Mouse (Mus musculus) liver, embryonic 12.5 days (tissue): ENCODE data around the gene Pgm2. TPM values are rescaled to one million over a fixed set of nuclear protein-coding genes. Genes with fewer than 3 reads are reported as not detected.

Source experiments
- ATAC-seq: fragments of 200-750 bp; cut with Nextera tagmentation; 2 replicates; pipeline ENCODE4 v1.8.0; 2017; ENCODE audit warnings: moderate number of reproducible peaks, mild to moderate bottlenecking, moderate library complexity
- H3K27ac ChIP-seq: fragments of 300-500 bp; sonication (generic); 2 replicates; pipeline ENCODE4 v1.5.1; 2016; ENCODE audit warnings: mild to moderate bottlenecking
- H3K27me3 ChIP-seq: fragments of 300-500 bp; sonication (generic); replicated peaks from 2 replicates; pipeline ENCODE4 v1.6.1; 2016; ENCODE audit warnings: mild to moderate bottlenecking, moderate library complexity
- H3K36me3 ChIP-seq: fragments of 300-500 bp; sonication (generic); 2 replicates; pipeline ENCODE4 v1.6.1; 2016; ENCODE audit warnings: mild to moderate bottlenecking, moderate library complexity
- H3K4me1 ChIP-seq: fragments of 300-500 bp; sonication (generic); 2 replicates; pipeline ENCODE4 v1.6.1; 2016
- H3K4me2 ChIP-seq: fragments of 300-500 bp; sonication (generic); 2 replicates; pipeline ENCODE4 v1.6.1; 2016; ENCODE audit warnings: mild to moderate bottlenecking, moderate library complexity
- H3K4me3 ChIP-seq: fragments of 300-500 bp; sonication (generic); 2 replicates; pipeline ENCODE4 v1.5.1; 2016; ENCODE audit warnings: mild to moderate bottlenecking, moderate library complexity
- H3K9ac ChIP-seq: fragments of 300-500 bp; sonication (generic); 2 replicates; pipeline ENCODE4 v1.6.1; 2016; ENCODE audit warnings: mild to moderate bottlenecking, moderate library complexity
- H3K9me3 ChIP-seq: fragments of 300-500 bp; sonication (generic); replicated peaks from 2 replicates; pipeline ENCODE4 v1.6.1; 2016; ENCODE audit warnings: mild to moderate bottlenecking, moderate library complexity
- WGBS: fragments of 180-500 bp; shearing (Covaris S2); methylation state at CpG from one replicate; pipeline ENCODE4 v1.1.7; 2016; ENCODE audit not compliant: insufficient replicate concordance; 5-methylcytosine and 5-hydroxymethylcytosine counted together
- polyA plus RNA-seq: library from polyadenylated mRNA; unstranded; fragments of >200 nt; fragmentation: Nextera tagmentation; extraction: Ambion mirVana; gene quantifications from 2 replicates; pipeline ENCODE4 v1.2.1, GENCODE M21; 2016

The Pgm2 gene
- polyA plus RNA-seq, 1 experiment from 2014 or later: 32.3 TPM

DNA sequence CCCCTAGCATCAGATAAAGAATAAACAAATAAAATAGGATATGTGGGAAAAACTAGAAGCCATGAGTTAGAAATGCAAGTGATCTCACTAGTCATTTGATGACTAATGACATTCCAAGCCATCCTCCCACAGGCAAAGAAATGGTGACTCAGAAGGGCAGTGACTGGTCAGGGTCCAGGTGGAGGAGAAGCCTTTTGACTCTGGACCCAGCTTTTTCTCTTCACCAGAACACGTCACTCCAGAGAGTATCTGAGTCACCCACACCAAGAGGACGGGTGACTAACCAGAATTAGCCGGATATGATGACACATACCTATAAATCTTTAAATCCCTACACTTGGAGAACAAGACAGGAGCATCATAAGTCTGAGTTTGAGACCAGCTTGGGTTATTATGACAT, 19.6 kb downstream of the Pgm2 start:
- no peaks in the 10 kb centered on the region for H3K4me1 ChIP-seq
- H3K9me3 ChIP-seq: 0 out of 2 replicates have a peak, but pooled peaks cover 12% of the 10 kb centered on the region
- H3K36me3 ChIP-seq: peaks cover 96% of the 10 kb centered on the region
- no peak overlapping the region for H3K9ac ChIP-seq
- H3K4me2 ChIP-seq: no peak overlapping the region
- H3K4me3 ChIP-seq: no peak overlapping the region
- no peak for ATAC-seq
- no peak overlapping the region for H3K27ac ChIP-seq
- no peaks in the 10 kb centered on the region for H3K27me3 ChIP-seq
- WGBS: 87% methylated on average over 3 of the region's 3 CpGs

DNA sequence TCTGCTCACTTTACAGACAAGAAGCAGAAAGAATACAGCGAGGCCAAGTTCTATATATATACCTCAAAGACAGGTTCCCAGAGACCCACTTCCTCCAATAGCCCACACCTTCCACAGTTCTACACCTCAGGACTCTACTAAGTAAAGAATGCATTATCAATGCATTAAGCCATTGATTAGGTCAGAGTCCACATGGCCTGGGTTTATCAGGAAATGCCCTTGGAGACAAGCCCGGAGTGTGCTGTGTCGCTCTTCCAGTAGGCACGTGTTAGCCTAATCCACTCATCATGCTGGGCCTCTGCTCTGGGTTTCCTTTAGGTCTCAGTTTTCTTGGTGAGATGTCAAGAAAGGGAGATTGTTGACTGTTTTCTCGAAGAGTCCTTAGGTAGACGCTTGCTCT, 21.5 kb downstream of the Pgm2 start:
- Histone ChIP-seq H3K27me3 (no peaks in the 10 kb centered on the region), H3K4me2 (no peak overlapping the region), H3K4me3 (no peak overlapping the region), H3K4me1 (no peaks in the 10 kb centered on the region), H3K36me3 (peaks cover 82% of the 10 kb centered on the region), H3K9me3 (0 out of 2 replicates have a peak, but pooled peaks cover 12% of the 10 kb centered on the region), H3K27ac (no peak overlapping the region), H3K9ac (no peak overlapping the region)
- WGBS: 78% methylated on average over 6 of the region's 6 CpGs
- ATAC-seq: no peak

DNA sequence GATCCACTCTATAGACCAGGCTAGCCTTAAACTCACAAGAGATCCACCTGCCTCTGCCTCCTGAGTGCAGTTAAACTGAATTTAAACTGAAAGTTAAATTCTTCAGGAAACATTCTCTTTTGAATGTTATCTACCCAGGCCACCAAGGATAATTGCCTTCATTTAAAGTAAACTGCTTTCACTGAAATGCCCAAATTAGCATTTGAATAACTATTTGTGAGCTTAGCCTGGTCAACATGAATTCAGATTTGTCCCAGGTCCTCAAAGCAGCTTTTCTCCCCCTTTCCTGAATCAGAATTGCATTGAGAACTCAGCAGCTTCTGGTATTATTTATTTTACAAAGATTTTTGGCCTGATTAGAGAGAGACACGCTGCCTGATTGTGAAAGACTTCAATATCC, 24.4 kb downstream of the Pgm2 start:
- Histone ChIP-seq H3K4me1 (no peaks in the 10 kb centered on the region), H3K4me3 (no peak overlapping the region), H3K36me3 (peaks cover 53% of the 10 kb centered on the region), H3K27ac (no peak overlapping the region), H3K4me2 (no peak overlapping the region), H3K9ac (no peak overlapping the region), H3K9me3 (0 out of 2 replicates have a peak, but pooled peaks cover 12% of the 10 kb centered on the region), H3K27me3 (no peaks in the 10 kb centered on the region)
- no peak for ATAC-seq
- 75% methylated on average over 1 of the region's 1 CpGs for WGBS

DNA sequence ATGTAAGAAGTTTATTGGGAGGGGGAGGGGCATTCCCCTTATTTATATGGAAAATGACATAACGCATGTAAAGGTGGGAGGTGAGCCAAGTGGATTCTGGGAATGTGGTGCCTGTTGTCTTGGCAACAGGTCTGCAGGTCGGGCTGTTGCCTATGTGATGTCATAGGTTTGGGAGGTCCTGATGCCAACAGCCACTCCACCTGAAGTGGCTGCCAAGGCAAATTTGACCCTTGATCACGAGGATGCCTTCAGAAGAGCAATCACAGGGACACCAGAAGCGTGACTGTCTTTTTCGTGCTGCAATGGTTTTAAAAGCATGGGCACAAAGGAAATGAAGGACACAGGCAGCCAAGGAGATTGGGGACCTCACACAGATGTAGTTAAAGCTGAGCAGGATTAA, 33.0 kb downstream of the Pgm2 start:
- Histone ChIP-seq H3K4me3 (no peak overlapping the region), H3K9me3 (no peaks in the 10 kb centered on the region), H3K27ac (no peak overlapping the region), H3K36me3 (peaks cover 29% of the 10 kb centered on the region), H3K4me1 (peaks cover 5% of the 10 kb centered on the region; the same call in 1 of the 2 replicates), H3K4me2 (no peak overlapping the region), H3K9ac (no peak overlapping the region), H3K27me3 (no peaks in the 10 kb centered on the region)
- no peak for ATAC-seq
- WGBS: 75% methylated on average over 5 of the region's 5 CpGs

DNA sequence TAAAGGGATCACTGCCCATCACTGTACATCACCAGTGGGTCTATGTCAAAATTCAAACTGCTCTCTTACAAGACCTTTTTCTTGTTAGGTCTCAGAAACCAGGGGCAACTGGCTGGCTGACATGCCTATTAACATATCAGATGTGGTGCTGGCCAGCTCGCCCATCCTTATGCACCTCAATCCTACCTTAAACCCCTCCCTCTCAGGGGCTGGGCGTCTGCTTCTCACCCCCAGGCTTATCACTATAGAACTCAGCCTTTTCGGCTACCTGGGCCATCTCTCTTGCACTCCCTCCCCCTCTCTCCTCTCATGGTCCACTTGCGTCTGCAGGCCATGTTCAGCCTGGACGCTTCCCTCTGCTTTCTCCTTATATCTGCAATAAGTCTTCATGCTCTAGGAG, 38.8 kb downstream of the Pgm2 start:
- H3K4me2 ChIP-seq: no peak overlapping the region

DNA sequence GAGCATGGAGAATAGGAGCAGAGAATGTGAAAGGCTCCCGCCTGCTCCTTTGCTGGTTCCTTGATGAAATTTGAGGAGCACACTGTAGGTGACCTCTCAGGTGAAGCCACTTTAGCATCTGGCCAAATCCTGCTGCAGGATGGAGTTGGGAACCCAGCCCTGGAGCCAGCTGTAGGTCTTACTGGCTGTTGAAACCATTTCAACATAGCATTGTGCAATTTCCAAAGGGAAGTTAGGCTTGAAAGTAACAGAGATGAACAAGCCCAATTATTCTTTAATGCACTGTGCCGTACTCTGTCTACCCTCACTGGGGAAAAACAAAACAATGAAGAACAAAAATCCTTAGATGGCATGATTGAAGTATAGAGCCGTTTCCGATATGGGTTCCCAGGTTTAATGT, 41.2 kb downstream of the Pgm2 start:
- WGBS: 66% methylated on average over 4 of the region's 4 CpGs
- Histone ChIP-seq H3K9me3 (no peaks in the 10 kb centered on the region), H3K4me3 (no peak overlapping the region), H3K4me1 (peaks cover 5% of the 10 kb centered on the region; the same call in 1 of the 2 replicates), H3K4me2 (no peak overlapping the region), H3K27ac (no peak overlapping the region), H3K9ac (no peak overlapping the region), H3K36me3 (0 out of 2 replicates have a peak, but pooled peaks cover 2% of the 10 kb centered on the region), H3K27me3 (no peaks in the 10 kb centered on the region)
- no peak for ATAC-seq

More for the DNA sequence above, 38.8 kb downstream of the Pgm2 start:
- H3K36me3 ChIP-seq: peaks cover 20% of the 10 kb centered on the region
- 62% methylated on average over 5 of the region's 5 CpGs for WGBS
- no peak overlapping the region for H3K27ac ChIP-seq
- H3K27me3 ChIP-seq: no peaks in the 10 kb centered on the region
- H3K9ac ChIP-seq: no peak overlapping the region
- H3K9me3 ChIP-seq: no peaks in the 10 kb centered on the region
- no peak for ATAC-seq
- peaks cover 5% of the 10 kb centered on the region; the same call in 1 of the 2 replicates for H3K4me1 ChIP-seq
- no peak overlapping the region for H3K4me3 ChIP-seq

DNA sequence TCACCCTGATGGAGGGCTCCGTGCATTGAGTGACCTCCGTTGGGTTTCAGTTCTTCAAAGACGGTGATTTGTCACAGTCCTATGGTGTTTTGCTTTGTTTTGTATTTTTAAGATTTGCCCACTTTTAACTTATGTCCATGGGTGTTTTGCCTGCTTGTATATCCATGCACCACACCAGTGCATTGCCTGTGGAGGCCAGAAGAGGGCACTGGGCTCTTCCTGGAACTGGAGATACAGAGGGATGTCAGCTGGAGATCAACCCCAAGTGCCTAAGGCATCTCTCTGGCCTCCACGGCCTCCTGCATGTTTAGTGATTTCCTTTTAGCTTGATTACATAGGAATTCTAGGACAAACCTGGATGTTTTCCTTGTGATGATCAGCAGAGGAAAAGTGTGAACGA, 43.6 kb downstream of the Pgm2 start:
- Histone ChIP-seq H3K36me3 (no peaks in the 10 kb centered on the region), H3K27ac (no peak overlapping the region), H3K27me3 (no peaks in the 10 kb centered on the region), H3K4me3 (no peak overlapping the region), H3K9me3 (no peaks in the 10 kb centered on the region), H3K9ac (no peak overlapping the region), H3K4me2 (no peak overlapping the region), H3K4me1 (no peaks in the 10 kb centered on the region)
- ATAC-seq: no peak
- WGBS: 58% methylated on average over 5 of the region's 5 CpGs

DNA sequence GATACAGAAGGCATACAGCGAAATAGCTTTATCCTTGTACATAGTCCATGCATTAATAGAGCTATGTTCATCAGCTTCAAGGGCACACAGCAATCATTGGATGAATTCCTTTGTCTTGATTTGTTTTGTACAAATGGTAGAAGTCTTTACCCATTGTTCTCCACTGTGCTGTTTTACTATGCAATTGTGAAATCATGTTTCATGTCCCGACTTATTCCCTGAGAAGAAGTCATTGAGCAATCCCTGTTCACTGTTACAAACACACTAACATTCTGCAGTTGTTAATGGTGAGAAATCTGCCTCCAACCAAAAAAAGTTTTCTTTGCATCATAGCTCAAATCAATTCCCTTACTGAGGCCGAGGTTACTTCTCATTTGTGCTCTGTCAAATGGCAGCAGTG, 47.5 kb downstream of the Pgm2 start:
- H3K4me3 ChIP-seq: no peak overlapping the region
- WGBS: 56% methylated on average over 3 of the region's 3 CpGs
- H3K9ac ChIP-seq: no peak overlapping the region
- no peaks in the 10 kb centered on the region for H3K9me3 ChIP-seq
- H3K27ac ChIP-seq: no peak overlapping the region
- ATAC-seq: no peak
- H3K4me1 ChIP-seq: no peaks in the 10 kb centered on the region
- no peaks in the 10 kb centered on the region for H3K36me3 ChIP-seq
- H3K4me2 ChIP-seq: no peak overlapping the region
- H3K27me3 ChIP-seq: no peaks in the 10 kb centered on the region

DNA sequence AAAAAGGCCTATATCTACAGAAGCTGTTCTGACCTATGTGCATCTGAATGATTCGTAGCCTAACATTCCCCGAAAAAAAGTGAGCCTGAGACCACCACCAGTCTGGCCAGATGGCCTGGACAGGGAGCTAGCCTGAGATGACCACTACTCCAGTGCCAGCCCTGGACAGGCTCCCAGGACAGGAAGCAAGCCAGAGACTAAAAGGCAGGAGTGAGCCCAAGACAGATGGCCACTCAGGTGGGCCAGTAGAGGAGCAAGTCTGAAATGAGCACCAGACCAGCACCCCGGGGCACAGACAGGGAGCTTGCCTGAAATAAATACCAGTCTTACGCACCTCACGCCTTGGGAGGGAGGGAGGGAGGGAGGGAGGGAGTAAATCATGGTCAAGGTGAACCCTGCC, 51.6 kb downstream of the Pgm2 start:
- Histone ChIP-seq H3K4me1 (peaks cover 5% of the 10 kb centered on the region), H3K9me3 (no peaks in the 10 kb centered on the region), H3K27ac (no peak overlapping the region), H3K4me3 (no peak overlapping the region), H3K36me3 (no peaks in the 10 kb centered on the region), H3K27me3 (0 out of 2 replicates have a peak, but pooled peaks cover 8% of the 10 kb centered on the region), H3K4me2 (no peak overlapping the region), H3K9ac (no peak overlapping the region)
- no peak for ATAC-seq
- 66% methylated on average over 5 of the region's 5 CpGs for WGBS

DNA sequence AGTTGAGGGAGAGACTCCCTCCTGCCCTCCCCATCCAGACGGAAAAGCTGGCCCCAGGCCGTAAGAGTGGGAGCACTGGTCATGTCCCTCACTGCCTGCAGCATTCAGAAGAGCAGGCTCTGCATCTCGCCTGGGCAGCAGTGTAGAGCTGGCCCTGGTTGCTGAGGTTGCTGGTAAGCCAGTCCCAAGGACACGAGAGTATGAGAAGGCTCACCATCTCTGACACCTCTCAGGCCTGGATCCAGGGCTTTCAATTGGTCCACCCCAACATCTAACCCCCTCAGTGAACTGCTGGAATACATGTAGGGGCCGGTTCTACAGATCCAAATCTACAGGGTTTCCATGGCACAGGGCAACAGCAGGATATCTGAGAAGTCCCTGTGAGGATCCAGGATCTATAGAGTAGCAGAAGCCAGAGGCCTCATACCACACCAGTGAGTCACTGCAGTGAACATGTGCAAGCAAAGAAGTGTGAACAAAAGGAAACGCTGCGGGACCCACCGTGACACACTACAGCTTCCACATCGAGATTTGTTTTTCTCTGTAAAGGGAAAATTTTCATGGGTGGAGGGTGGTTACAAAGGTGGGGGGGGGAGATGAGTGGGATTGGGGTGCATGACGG, 53.7 kb downstream of the Pgm2 start:
- no peak overlapping the region for H3K9ac ChIP-seq
- H3K4me3 ChIP-seq: no peak overlapping the region
- H3K4me1 ChIP-seq: peaks cover 20% of the 10 kb centered on the region
- ATAC-seq: no peak
- H3K4me2 ChIP-seq: no peak overlapping the region
- H3K9me3 ChIP-seq: no peaks in the 10 kb centered on the region
- 0 out of 2 replicates have a peak, but pooled peaks cover 12% of the 10 kb centered on the region for H3K27me3 ChIP-seq
- H3K36me3 ChIP-seq: no peaks in the 10 kb centered on the region
- H3K27ac ChIP-seq: no peak overlapping the region
- 65% methylated on average over 10 of the region's 10 CpGs for whole genome bisulfite sequencing

DNA sequence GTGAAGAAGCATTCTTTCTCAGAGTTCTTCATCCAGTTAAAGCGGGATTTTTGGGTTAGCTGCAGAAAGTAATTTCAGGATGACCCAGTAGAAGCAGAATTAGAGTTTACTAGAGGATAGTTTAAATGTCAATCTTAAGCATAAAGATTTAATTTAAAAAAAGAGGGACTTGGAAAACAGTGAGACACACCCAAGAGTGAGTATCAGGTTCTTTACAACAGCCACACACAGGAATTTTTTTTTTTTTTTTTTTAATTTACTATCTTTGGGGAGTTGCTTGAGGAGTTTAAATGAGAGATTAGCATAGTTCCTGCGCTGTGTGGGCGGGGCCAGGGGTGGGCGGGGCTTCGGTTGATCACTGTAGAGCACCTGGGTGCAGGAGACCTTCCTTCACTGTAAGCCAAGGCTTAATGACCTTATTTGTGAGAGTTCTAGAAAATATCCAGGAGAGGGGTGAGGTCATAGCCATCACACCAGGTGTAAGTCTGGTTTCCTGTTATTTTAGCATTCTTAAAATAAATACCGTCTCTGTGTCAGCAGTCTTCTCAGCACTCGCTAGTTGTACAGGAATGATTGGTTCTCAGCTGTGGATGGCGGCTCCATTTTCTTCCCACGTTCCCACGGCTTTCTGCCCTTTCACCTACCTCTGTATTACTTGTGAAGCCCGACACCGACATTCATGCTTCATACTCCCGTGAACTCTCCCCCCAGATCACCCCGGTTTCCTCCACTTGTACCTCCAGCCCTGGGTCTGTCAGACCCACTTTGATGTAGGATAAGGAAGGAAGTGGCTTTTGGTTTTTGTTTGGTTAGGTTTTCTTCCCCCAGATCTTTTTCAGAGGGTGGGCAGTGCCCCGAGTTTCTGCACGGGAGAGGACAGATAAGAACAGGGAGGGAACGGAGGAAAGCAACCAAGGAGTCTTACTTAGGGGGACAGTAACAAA, 56.7 kb downstream of the Pgm2 start:
- WGBS: 5% methylated on average over 17 of the region's 17 CpGs
- Histone ChIP-seq H3K27ac (peak overlapping the region; percentile 70), H3K4me1 (peaks cover 20% of the 10 kb centered on the region)

DNA sequence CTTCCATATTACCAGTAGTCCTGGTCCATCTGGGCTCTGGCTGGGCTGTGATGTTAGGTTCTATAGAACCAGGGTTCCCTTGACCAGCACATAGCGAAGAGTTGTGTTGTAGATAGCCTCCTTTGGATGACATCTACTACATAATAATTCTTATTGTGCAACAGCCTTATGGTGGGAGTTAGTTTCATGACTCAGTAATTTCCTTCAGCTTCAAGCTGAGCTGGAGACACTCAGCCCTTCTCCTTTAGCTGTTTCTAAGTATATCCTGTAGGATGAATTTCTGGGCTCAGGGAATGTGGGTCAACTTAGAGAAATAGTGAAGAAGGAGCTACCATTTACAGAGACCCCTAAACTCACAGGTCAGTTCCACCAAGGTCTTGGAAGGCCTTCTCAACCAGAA, 60.6 kb downstream of the Pgm2 start:
- Histone ChIP-seq H3K9ac (no peak overlapping the region), H3K4me1 (peaks cover 41% of the 10 kb centered on the region), H3K27ac (no peak overlapping the region), H3K9me3 (no peaks in the 10 kb centered on the region), H3K36me3 (no peaks in the 10 kb centered on the region), H3K4me3 (no peak overlapping the region), H3K4me2 (no peak overlapping the region), H3K27me3 (peaks cover 9% of the 10 kb centered on the region; the same call in 1 of the 2 replicates)
- no peak for ATAC-seq
- WGBS: 63% methylated on average over 1 of the region's 1 CpGs

More for the DNA sequence above, 56.7 kb downstream of the Pgm2 start:
- Histone ChIP-seq H3K4me2 (peak overlapping the region; percentile 79), H3K27me3 (0 out of 2 replicates have a peak, but pooled peaks cover 12% of the 10 kb centered on the region), H3K9ac (peak overlapping the region; percentile 51), H3K4me3 (peak overlapping the region; percentile 54), H3K9me3 (no peaks in the 10 kb centered on the region), H3K36me3 (no peaks in the 10 kb centered on the region)
- ATAC-seq: peak; percentile 92
